Mouse (Mus musculus): ENCODE results near the gene Gm11009. TPM values are rescaled to one million over a fixed set of nuclear protein-coding genes. Genes with fewer than 3 reads are reported as not detected.

Gm11009 gene
- polyA plus RNA-seq (2015; fragmentation: Nextera tagmentation; extraction: Ambion mirVana) = not detected in 2 replicates

GRCm38 (mm10) chr2:176319394-176319793 lies at the start of gene Gm11009:
Gm11009 (minus strand) TSS chr2:176319494.

Other genes starting within 250 kb of the Gm11009 start
- gene Gm2004, start 169.7 kb downstream of the Gm11009 start, polyA plus RNA-seq (2015; fragmentation: Nextera tagmentation; extraction: Ambion mirVana) = 0.29 and 0.32 TPM in 2 replicates
- gene 2210418O10Rik, start 92.9 kb downstream of the Gm11009 start, polyA plus RNA-seq (2015; fragmentation: Nextera tagmentation; extraction: Ambion mirVana) = 4.7 and 13.3 TPM in 2 replicates
- 12.7 and 14.5 TPM in 2 replicates for gene Gm14435, start 104.1 kb upstream of the Gm11009 start, polyA plus RNA-seq (2015; fragmentation: Nextera tagmentation; extraction: Ambion mirVana)
- gene Gm14434, start 167.3 kb upstream of the Gm11009 start, polyA plus RNA-seq (2015; fragmentation: Nextera tagmentation; extraction: Ambion mirVana) = 20.3 and 21.6 TPM in 2 replicates
- gene Zfp967, start 201.6 kb upstream of the Gm11009 start, polyA plus RNA-seq (2015; fragmentation: Nextera tagmentation; extraction: Ambion mirVana) = not detected in 2 replicates